Mouse (Mus musculus): ENCODE data around the gene Polr3c. TPM values are rescaled to one million over a fixed set of nuclear protein-coding genes. Genes with fewer than 3 reads are reported as not detected.

Gene Polr3c
- polyA plus RNA-seq, 1 experiment from 2014 or later, result 11.6 TPM

DNA sequence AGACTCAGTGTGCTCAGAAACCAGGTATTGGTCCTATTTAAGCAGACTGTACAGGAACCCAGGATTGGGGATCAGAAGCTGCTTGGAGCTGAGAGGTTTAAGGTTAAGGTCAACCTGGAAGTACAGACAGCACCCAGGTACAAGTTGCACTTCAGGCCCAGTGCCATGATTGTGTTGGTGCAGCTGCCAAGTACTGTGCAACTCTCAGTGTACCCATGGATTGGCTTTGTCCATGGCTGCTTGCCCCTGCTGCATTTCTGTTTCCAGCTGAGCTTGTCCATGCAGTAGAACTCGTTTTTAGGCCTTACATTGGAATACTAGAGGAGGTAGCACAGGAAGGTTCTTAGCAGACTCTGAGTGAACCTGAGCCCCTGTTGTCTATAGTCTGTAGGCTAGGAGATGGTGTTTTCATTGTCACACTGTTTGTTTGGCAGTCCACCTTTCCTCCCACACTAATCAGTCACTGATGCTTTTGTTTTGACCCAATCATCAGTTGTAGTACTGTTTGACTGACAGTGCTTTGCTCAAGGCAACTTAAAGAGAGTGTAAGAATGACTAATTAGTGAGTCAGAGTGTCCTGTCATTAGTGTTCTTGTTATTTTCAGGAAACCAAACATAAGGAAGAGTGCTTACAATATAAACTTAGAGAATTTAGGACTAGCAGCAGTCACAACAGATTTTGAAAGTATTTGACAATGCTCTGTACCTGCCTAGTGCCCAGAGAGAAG, 9.7 kb upstream of the Polr3c start:
- no peaks in the 10 kb centered on the region for H3K36me3 ChIP-seq (replicated peaks; ENCODE audit: insufficient read depth, low read length)
- TF ChIP-seq CTCF (IDR thresholded peaks at IDR 0.05; ENCODE audit: low read depth) (no peak), EP300 (IDR thresholded peaks at IDR 0.05; ENCODE audit: low read depth) (no peak)
- no peak overlapping the region for H3K9ac ChIP-seq (replicated peaks)
- H3K4me2 ChIP-seq (ENCODE audit: low read depth, low read length), result no peak overlapping the region
- ATAC-seq, result no peak
- no peak overlapping the region for H3K27ac ChIP-seq (ENCODE audit: low read depth)
- no peak overlapping the region for H3K4me3 ChIP-seq (ENCODE audit: low read depth, low read length)
- H3K27me3 ChIP-seq (ENCODE audit: insufficient read depth, low read length), result no peaks in the 10 kb centered on the region
- peaks cover 18% of the 10 kb centered on the region for H3K4me1 ChIP-seq (ENCODE audit: insufficient read depth)
- 48% methylated on average over 1 of the region's 1 CpGs for WGBS (ENCODE audit: insufficient replicate concordance)
- DNase-seq, result no peak
- no peaks in the 10 kb centered on the region for H3K9me3 ChIP-seq (ENCODE audit: low read length)

DNA sequence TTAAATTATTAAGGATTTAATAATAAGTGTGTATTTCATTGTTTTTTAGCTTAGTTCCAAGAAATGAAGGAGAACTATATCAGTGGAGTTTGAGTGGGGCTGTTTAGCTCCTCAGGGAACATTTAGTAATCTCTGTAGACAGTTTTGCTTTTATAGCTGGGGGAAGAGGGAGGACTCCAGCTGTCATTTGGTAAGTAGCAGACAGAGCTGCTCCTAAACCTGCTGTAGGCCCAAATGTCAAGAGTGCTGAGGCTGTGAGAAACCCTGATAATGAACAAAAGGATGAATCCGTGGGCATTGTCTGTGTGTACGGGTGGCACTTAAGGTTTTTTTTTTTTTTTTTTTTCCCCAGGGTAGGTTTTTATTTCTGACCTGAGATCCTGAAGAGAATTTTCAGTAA, 7.8 kb upstream of the Polr3c start:
- no peaks in the 10 kb centered on the region for H3K9me3 ChIP-seq (ENCODE audit: low read length)
- WGBS (ENCODE audit: insufficient replicate concordance), result 80% methylated on average over 2 of the region's 2 CpGs
- no peak overlapping the region for H3K27ac ChIP-seq (ENCODE audit: low read depth)
- no peak overlapping the region for H3K4me3 ChIP-seq (ENCODE audit: low read depth, low read length)
- H3K4me2 ChIP-seq (ENCODE audit: low read depth, low read length), result no peak overlapping the region
- H3K27me3 ChIP-seq (ENCODE audit: insufficient read depth, low read length), result no peaks in the 10 kb centered on the region
- TF ChIP-seq CTCF (IDR thresholded peaks at IDR 0.05; ENCODE audit: low read depth) (no peak), EP300 (IDR thresholded peaks at IDR 0.05; ENCODE audit: low read depth) (no peak)
- DNase-seq (no peak), ATAC-seq (no peak)
- no peak overlapping the region for H3K9ac ChIP-seq (replicated peaks)
- H3K36me3 ChIP-seq (replicated peaks; ENCODE audit: insufficient read depth, low read length), result no peaks in the 10 kb centered on the region
- peaks cover 25% of the 10 kb centered on the region for H3K4me1 ChIP-seq (ENCODE audit: insufficient read depth)

DNA sequence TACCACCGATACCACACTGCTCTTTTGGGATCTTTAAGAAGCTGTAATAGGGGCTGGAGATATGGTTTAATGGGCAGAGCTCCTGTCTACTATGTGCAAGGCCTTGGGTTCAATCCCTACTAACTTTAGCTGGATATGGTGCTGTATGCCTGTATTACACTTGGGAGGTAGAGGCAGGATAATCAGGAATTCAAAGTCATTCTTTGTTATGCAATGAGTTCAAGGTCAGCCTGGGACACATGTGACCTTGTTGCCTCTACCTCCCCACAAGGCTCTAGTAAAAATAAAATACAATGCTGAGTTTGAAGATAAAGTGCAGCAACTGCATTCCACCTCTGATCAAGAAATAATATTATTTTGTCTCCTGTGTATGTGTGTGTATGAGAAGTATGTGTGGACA, 6.6 kb upstream of the Polr3c start:
- DNase-seq (no peak), ATAC-seq (no peak)
- H3K9ac ChIP-seq (replicated peaks), result no peak overlapping the region
- no peak overlapping the region for H3K27ac ChIP-seq (ENCODE audit: low read depth)
- no peak overlapping the region for H3K4me3 ChIP-seq (ENCODE audit: low read depth, low read length)
- H3K4me1 ChIP-seq (ENCODE audit: insufficient read depth), result peaks cover 34% of the 10 kb centered on the region
- H3K9me3 ChIP-seq (ENCODE audit: low read length), result no peaks in the 10 kb centered on the region
- H3K36me3 ChIP-seq (replicated peaks; ENCODE audit: insufficient read depth, low read length), result no peaks in the 10 kb centered on the region
- 82% methylated on average over 1 of the region's 1 CpGs for whole genome bisulfite sequencing (ENCODE audit: insufficient replicate concordance)
- H3K4me2 ChIP-seq (ENCODE audit: low read depth, low read length), result no peak overlapping the region
- TF ChIP-seq EP300 (IDR thresholded peaks at IDR 0.05; ENCODE audit: low read depth), result no peak
- TF ChIP-seq CTCF (IDR thresholded peaks at IDR 0.05; ENCODE audit: low read depth), result no peak
- H3K27me3 ChIP-seq (ENCODE audit: insufficient read depth, low read length), result no peaks in the 10 kb centered on the region

- H3K4me3 ChIP-seq (ENCODE audit: low read depth, low read length), result no peak overlapping the region
- TF ChIP-seq EP300 (IDR thresholded peaks at IDR 0.05; ENCODE audit: low read depth) (no peak), CTCF (IDR thresholded peaks at IDR 0.05; ENCODE audit: low read depth) (no peak)
Observed at GRCm38 (mm10) chr3:96730785-96731184, 3.4 kb upstream of the Polr3c start.

DNA sequence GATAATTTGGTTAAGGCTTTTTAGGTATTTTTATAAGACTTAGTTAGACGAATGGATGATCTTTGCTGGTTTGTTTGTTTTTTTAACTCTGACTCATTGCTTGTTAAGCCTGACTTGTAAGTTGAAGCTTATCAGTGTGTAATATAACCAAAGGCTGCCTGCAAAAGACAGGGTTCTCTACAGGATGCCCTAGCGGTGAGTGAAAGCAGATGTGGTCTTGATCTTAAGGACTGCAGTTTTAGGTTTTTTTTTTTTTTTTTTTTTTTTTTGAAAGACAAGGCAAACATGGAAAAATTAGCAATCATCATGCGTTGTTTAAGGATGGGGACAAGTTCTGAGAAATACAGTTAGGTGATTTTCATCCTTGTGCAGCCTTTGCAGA, 2.0 kb upstream of the Polr3c start:
- 0 out of 2 replicates have a peak overlapping the region, but pooled peaks have one; percentile 90 for H3K4me3 ChIP-seq (ENCODE audit: low read depth, low read length)
- TF ChIP-seq EP300 (IDR thresholded peaks at IDR 0.05; ENCODE audit: low read depth) (no peak), CTCF (IDR thresholded peaks at IDR 0.05; ENCODE audit: low read depth) (peak; percentile 36)
- H3K4me1 ChIP-seq (ENCODE audit: insufficient read depth), result peaks cover 34% of the 10 kb centered on the region
- H3K4me2 ChIP-seq (ENCODE audit: low read depth, low read length), result peak overlapping the region; percentile 82
- no peak overlapping the region for H3K27ac ChIP-seq (ENCODE audit: low read depth)
- H3K27me3 ChIP-seq (ENCODE audit: insufficient read depth, low read length), result no peaks in the 10 kb centered on the region
- ATAC-seq, result no peak
- no peak for DNase-seq
- 41% methylated on average over 3 of the region's 3 CpGs for WGBS (ENCODE audit: insufficient replicate concordance)
- no peaks in the 10 kb centered on the region for H3K36me3 ChIP-seq (replicated peaks; ENCODE audit: insufficient read depth, low read length)
- H3K9ac ChIP-seq (replicated peaks), result no peak overlapping the region
- no peaks in the 10 kb centered on the region for H3K9me3 ChIP-seq (ENCODE audit: low read length)

More at GRCm38 (mm10) chr3:96730785-96731184, 3.4 kb upstream of the Polr3c start:
- Histone ChIP-seq H3K36me3 (replicated peaks; ENCODE audit: insufficient read depth, low read length) (no peaks in the 10 kb centered on the region), H3K9ac (replicated peaks) (no peak overlapping the region), H3K9me3 (ENCODE audit: low read length) (no peaks in the 10 kb centered on the region), H3K4me2 (ENCODE audit: low read depth, low read length) (no peak overlapping the region), H3K27me3 (ENCODE audit: insufficient read depth, low read length) (no peaks in the 10 kb centered on the region), H3K4me1 (ENCODE audit: insufficient read depth) (peaks cover 37% of the 10 kb centered on the region), H3K27ac (ENCODE audit: low read depth) (no peak overlapping the region)
- ATAC-seq (no peak), DNase-seq (no peak)
- 55% methylated on average over 5 of the region's 5 CpGs for WGBS (ENCODE audit: insufficient replicate concordance)

GRCm38 (mm10) chr3:96728634-96729402, 1.4 kb upstream of the Polr3c start:
- TF ChIP-seq CTCF (IDR thresholded peaks at IDR 0.05; ENCODE audit: low read depth), result no peak
- no peak for TF ChIP-seq EP300 (IDR thresholded peaks at IDR 0.05; ENCODE audit: low read depth)
- Histone ChIP-seq H3K4me1 (ENCODE audit: insufficient read depth) (peaks cover 28% of the 10 kb centered on the region), H3K4me3 (ENCODE audit: low read depth, low read length) (peak overlapping the region; percentile 90), H3K9ac (replicated peaks) (peak overlapping the region; percentile 96), H3K27me3 (ENCODE audit: insufficient read depth, low read length) (no peaks in the 10 kb centered on the region), H3K27ac (ENCODE audit: low read depth) (peak overlapping the region; percentile 88), H3K9me3 (ENCODE audit: low read length) (no peaks in the 10 kb centered on the region), H3K36me3 (replicated peaks; ENCODE audit: insufficient read depth, low read length) (peaks cover 3% of the 10 kb centered on the region), H3K4me2 (ENCODE audit: low read depth, low read length) (peak overlapping the region; percentile 82)
- DNase-seq, result no peak
- WGBS (ENCODE audit: insufficient replicate concordance), result 50% methylated on average over 7 of the region's 7 CpGs
- ATAC-seq, result no peak
